Mouse (Mus musculus) embryonic facial prominence, embryonic 11.5 days (tissue): ENCODE results near the gene Slc25a45. TPM values are rescaled to one million over a fixed set of nuclear protein-coding genes. Genes with fewer than 3 reads are reported as not detected.

Experiments
- ATAC-seq: fragments of 200-750 bp; cut with Nextera tagmentation; replicated peaks from 2 replicates; pipeline ENCODE4 v1.8.0; 2017; ENCODE audit warnings: low read depth; ENCODE audit not compliant: insufficient number of reproducible peaks, low FRiP score, low TSS enrichment
- DNase-seq: peaks from one replicate; pipeline ENCODE4 v3.0.0-alpha.2; 2015; ENCODE audit warnings: low spot score
- H3K27ac ChIP-seq: fragments of 300-500 bp; sonication (generic); replicated peaks from 2 replicates; pipeline ENCODE4 v1.5.1; 2014; ENCODE audit warnings: mild to moderate bottlenecking, low read depth, low read length, control low read depth
- H3K27me3 ChIP-seq: fragments of 300-500 bp; sonication (generic); 2 replicates; pipeline ENCODE4 v1.6.1; 2014; ENCODE audit warnings: mild to moderate bottlenecking, low read length, moderate library complexity, mixed read lengths; ENCODE audit not compliant: control insufficient read depth, insufficient read depth
- H3K36me3 ChIP-seq: fragments of 300-500 bp; sonication (generic); replicated peaks from 2 replicates; pipeline ENCODE4 v1.6.1; 2014; ENCODE audit warnings: low read depth, mild to moderate bottlenecking, low read length, moderate library complexity, mixed read lengths; ENCODE audit not compliant: control insufficient read depth, insufficient read depth
- H3K4me1 ChIP-seq: fragments of 300-500 bp; sonication (generic); 2 replicates; pipeline ENCODE4 v1.6.1; 2014; ENCODE audit warnings: low read length, mixed read lengths; ENCODE audit not compliant: control insufficient read depth, insufficient read depth
- H3K4me2 ChIP-seq: fragments of 300-500 bp; sonication (generic); 2 replicates; pipeline ENCODE4 v1.6.1; 2014; ENCODE audit warnings: low read depth, mild to moderate bottlenecking, control low read depth, low read length, moderate library complexity
- H3K4me3 ChIP-seq: fragments of 300-500 bp; sonication (generic); 2 replicates; pipeline ENCODE4 v1.5.1; 2014; ENCODE audit warnings: low read depth, low read length, control low read depth
- H3K9ac ChIP-seq: fragments of 300-500 bp; sonication (generic); replicated peaks from 2 replicates; pipeline ENCODE4 v1.6.1; 2014; ENCODE audit warnings: mild to moderate bottlenecking, control low read depth, low read length
- H3K9me3 ChIP-seq: fragments of 300-500 bp; sonication (generic); replicated peaks from 2 replicates; pipeline ENCODE4 v1.6.1; 2016; ENCODE audit warnings: mild to moderate bottlenecking, low read length, inconsistent platforms, mixed read lengths; ENCODE audit not compliant: control insufficient read depth
- WGBS: fragments of 180-500 bp; shearing (Covaris S2); extraction: QIAGEN DNeasy Blood & Tissue Kit; methylation state at CpG from one replicate; pipeline ENCODE4 v1.1.7; 2014; 5-methylcytosine and 5-hydroxymethylcytosine counted together
- polyA plus RNA-seq: library from polyadenylated mRNA; unstranded; fragments of >200 nt; fragmentation: Nextera tagmentation; extraction: Ambion mirVana; gene quantifications from 2 replicates; pipeline ENCODE4 v1.2.1, GENCODE M21; 2014

Slc25a45 gene
- polyA plus RNA-seq, 1 experiment from 2014 or later = 0.87 TPM

DNA sequence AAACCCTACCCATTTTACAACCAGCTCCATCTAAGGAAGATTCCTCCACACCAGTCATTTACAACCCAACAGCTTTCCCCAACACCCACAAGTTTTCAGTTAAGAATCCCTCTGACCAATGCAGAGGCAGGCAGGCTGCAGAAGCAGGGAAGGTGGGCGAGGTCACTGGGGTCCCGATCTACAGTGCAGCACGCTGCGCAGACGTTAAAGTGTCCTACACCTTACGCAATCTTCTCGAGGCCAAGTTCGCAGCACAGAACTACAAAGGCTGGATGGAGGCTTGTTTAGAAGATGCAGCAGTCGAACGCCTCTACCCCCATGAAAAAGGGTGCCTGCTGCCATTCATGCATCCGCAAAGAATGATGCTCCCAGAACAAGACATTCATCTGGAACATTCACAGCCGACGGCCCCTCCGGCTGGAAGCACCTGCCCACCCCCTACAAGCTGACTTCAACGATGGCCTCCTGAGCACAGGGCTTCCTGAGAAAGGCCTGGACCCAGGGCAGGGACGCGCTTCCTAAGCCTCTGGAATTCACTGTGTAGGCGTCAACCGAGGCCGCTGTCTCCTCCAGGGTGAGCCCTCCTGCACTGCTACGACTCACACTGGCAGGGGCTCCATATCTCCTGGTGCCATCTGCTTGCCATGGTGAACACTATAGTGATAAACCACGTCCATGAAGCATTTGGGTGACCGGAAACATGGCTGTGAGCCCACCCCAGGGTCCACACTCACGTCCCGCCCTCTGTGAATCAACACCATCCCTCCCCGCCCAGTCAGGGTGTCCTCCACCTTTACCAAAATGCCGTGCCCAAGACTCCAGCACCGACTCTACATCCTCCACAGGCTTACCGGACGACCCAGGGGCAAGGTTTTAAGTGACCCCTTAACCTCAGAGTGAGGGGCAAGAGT is 33.6 kb upstream of the Slc25a45 start:
- H3K9ac ChIP-seq = no peak overlapping the region
- no peak for DNase-seq
- no peak overlapping the region for H3K4me3 ChIP-seq
- no peaks in the 10 kb centered on the region for H3K36me3 ChIP-seq
- no peak overlapping the region; the same call in 1 of the 2 replicates for H3K4me2 ChIP-seq
- ATAC-seq = no peak
- WGBS = 86% methylated on average over 30 of the region's 30 CpGs
- no peak overlapping the region for H3K27ac ChIP-seq
- H3K27me3 ChIP-seq = no peaks in the 10 kb centered on the region
- H3K9me3 ChIP-seq = no peaks in the 10 kb centered on the region
- peaks cover 21% of the 10 kb centered on the region for H3K4me1 ChIP-seq

DNA sequence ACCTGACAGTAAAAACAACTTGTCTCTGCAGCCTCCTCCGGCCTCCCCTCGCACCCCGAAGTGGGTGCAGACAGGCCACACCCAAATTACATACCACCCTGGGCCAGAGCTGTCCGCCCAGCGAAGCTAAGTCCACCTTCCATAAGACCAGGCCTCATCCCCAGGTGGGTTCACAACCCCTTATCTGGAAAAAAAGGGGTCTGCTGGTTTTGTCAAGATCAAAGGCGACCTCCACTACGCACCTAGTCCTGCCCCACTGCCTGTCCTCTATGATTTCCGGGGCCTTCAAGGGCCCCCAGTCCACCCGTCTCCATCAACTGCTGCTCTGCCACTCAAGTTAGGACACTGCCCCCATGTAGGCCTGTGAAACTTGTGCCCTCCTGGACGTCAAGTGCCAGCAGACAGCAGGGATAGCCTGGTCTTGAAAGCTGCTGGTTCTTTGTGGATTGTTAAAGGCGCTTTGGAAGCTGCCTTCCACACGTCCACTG is 32.7 kb upstream of the Slc25a45 start:
- WGBS = 78% methylated on average over 12 of the region's 12 CpGs
- Histone ChIP-seq H3K9me3 (no peaks in the 10 kb centered on the region), H3K27ac (peak overlapping the region; percentile 84), H3K4me3 (no peak overlapping the region), H3K9ac (peak overlapping the region; percentile 55; the same call in 1 of the 2 replicates), H3K4me1 (peaks cover 27% of the 10 kb centered on the region), H3K4me2 (peak overlapping the region; percentile 20), H3K27me3 (no peaks in the 10 kb centered on the region), H3K36me3 (no peaks in the 10 kb centered on the region)
- ATAC-seq (no peak), DNase-seq (no peak)

DNA sequence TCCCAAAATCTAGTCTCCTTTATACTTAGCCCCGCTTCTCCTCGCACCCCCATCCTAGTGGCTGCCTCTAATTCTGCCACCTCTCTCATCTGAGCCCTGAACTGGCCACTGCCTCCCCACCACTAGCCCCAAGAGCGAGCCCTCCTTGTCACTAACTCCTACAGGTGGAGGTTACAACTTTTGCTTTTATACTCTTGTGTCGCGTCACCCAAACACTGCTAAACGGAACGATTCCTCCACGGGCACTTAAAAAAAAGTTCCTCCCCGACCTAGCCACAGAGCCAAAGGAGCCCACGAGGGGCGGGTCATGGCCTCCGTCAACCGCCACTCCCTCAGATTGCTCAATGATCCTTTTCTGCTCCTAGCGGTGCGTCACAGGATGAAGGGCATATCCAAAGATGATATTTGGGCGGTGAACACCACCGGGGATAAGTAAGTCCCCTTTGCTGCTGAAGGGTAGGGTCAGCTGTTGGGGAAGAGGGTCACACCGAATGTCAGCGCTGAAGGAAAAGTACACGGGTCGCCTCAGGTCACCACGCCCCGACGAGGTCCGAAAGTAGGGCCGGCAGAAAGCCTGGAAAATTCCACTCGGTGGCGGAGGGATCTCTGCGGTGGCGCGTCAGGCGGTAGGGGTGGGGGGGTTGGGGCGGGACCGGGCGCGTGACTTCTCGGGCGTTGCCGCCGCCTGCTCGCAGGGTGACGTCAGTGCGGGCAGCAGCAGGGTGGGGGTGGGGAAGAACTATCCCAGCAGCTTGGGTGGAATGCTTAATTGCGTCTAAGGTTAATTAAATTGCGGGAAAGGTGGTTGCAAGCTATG is 32.1 kb upstream of the Slc25a45 start:
- ATAC-seq = no peak
- Histone ChIP-seq H3K27ac (peak overlapping the region; percentile 84), H3K4me3 (peak overlapping the region; percentile 30), H3K4me1 (peaks cover 28% of the 10 kb centered on the region), H3K9ac (peak overlapping the region; percentile 55), H3K36me3 (no peaks in the 10 kb centered on the region), H3K4me2 (peak overlapping the region; percentile 61), H3K27me3 (no peaks in the 10 kb centered on the region), H3K9me3 (no peaks in the 10 kb centered on the region)
- DNase-seq = peak; percentile 94
- WGBS = 7% methylated on average over 44 of the region's 45 CpGs

DNA sequence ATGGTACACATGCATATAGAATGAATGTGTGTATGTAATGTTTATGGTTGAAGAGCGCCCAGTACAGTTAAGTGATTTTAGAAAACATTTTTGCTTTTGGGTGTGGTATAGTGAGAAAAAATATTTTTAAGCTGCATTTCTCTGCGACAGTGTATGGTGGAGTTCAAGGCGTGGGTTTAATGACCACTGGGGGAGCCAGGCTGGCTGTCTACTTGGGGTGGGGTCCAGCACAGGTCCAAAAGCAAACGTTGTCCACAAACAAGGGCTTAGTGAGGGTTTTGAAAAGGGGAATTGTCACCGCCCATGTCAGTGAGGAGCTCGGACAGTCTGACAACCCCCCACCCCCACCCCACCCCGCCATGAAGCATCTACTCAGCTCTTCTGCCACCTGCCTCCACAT is 31.5 kb upstream of the Slc25a45 start:
- 0% methylated on average over 7 of the region's 7 CpGs for WGBS
- peak overlapping the region; percentile 74 for H3K27ac ChIP-seq
- DNase-seq (peak; percentile 44), ATAC-seq (peak; percentile 40; the same call in 1 of the 2 replicates)
- peak overlapping the region; percentile 61 for H3K4me2 ChIP-seq
- H3K9ac ChIP-seq = peak overlapping the region; percentile 44
- no peaks in the 10 kb centered on the region for H3K27me3 ChIP-seq
- H3K36me3 ChIP-seq = no peaks in the 10 kb centered on the region
- H3K9me3 ChIP-seq = no peaks in the 10 kb centered on the region
- peaks cover 28% of the 10 kb centered on the region for H3K4me1 ChIP-seq
- H3K4me3 ChIP-seq = peak overlapping the region; percentile 22

DNA sequence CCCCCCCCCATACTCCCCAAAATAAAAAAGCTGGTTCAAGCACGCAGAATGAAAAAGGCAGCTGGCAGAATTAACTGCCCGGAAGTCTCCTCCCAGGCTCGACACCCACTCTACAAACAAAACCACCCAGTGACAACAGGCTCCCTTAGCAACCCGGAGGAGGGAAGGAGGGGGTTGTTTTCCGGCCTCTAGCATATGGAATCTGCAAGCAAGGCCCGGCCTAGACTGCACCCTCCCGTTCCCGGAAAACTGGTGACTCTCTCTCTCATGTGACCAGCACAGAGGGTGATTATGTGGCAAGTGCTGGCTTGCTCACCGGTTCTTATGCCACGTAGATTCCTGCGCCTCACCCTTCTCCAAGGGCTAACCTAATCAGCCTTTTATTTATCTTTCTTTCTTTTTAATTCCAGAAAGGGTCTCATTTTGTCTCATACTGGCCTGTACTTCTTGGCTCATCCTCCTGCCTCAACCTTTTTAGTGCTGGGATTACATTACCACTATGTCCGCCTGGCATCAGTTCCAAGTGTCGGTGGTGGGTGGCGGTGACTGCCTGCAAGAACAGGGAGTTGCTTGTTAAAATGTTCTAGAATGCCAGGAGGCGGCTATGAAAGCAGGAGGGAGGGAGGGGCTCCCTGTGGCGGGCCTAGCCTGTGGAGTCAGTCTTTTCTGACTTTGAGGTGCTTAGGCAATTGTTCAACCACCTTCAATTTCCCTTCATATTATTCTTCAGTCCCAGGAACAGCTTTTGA is 30.9 kb upstream of the Slc25a45 start:
- Histone ChIP-seq H3K4me3 (no peak overlapping the region), H3K36me3 (peaks cover 2% of the 10 kb centered on the region; the same call in 1 of the 2 replicates), H3K27ac (peak overlapping the region; percentile 74), H3K27me3 (no peaks in the 10 kb centered on the region), H3K4me1 (peaks cover 28% of the 10 kb centered on the region), H3K9ac (peak overlapping the region; percentile 33), H3K9me3 (no peaks in the 10 kb centered on the region), H3K4me2 (peak overlapping the region; percentile 61)
- 4% methylated on average over 16 of the region's 16 CpGs for WGBS
- DNase-seq = peak; percentile 87
- peak; percentile 80 for ATAC-seq

DNA sequence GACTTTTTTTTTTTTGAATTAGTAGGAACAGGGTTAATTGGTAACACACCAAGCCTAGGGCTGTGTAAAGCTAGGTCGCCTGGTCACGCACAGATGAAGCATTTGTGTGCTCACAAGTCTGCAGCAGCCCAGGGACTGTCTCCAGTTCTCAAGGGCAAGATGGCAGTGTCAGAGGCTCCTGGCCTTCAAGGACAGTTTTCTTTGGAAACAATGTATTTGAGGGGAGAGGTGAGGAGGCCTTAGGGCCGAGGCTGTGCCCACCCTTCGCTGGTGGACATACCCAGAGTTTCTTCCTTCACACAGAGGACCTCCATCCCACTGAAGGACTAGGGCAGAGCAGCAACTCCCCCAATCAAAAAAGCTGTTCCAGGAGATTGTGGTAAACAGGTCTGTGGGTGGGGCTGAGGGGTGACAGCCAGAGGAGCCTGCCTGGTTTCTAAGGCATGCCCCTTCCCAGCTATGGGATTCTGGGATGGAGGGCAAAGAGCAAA is 30.3 kb upstream of the Slc25a45 start:
- Histone ChIP-seq H3K36me3 (peaks cover 8% of the 10 kb centered on the region), H3K27me3 (no peaks in the 10 kb centered on the region), H3K9me3 (no peaks in the 10 kb centered on the region), H3K9ac (peak overlapping the region; percentile 25), H3K4me2 (0 out of 2 replicates have a peak overlapping the region, but pooled peaks have one; percentile 11), H3K4me1 (peaks cover 28% of the 10 kb centered on the region), H3K4me3 (no peak overlapping the region), H3K27ac (peak overlapping the region; percentile 74)
- DNase-seq (no peak), ATAC-seq (no peak)
- WGBS = 24% methylated on average over 4 of the region's 4 CpGs

DNA sequence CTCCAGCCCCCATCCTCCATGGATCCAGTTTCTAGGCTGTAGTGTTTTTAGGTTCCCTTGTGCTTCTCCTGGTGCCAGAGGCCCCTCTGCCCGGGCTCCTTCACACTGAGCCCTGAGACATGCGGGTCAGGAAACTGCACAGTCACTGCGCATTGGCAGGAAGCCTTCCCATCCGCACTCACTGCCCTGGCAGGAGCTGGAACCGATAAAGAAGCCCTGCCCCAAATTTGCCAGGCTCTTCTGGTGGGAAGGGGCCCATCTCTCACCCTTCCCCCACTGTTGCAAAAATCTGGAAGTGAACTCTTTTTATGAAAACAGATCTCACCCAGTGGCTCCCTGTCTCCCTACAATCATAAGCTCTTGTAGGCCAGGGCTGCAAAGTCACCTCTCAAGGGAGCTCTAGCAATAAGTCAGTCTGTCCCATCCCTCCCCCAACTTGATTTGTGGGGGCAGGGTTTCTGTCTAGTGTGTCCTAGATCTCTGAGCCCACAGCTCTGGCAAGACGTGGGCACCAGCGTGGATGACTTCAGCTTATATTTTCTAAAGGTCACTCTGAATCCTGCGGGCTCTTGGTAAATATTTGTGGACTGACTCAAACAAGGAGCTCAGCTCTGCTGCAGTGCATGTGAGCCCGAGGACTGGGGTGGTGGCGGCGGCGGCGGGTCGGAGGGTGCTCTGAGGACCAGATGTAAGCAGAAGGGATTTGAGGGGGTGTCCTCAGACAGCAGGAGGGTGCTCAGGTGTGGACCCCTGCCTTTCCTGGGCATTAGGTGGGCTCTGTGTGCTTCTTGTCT is 29.4 kb upstream of the Slc25a45 start:
- DNase-seq = peak; percentile 21
- H3K27ac ChIP-seq = peak overlapping the region; percentile 74; the same call in 1 of the 2 replicates
- H3K4me1 ChIP-seq = peaks cover 28% of the 10 kb centered on the region
- 0 out of 2 replicates have a peak overlapping the region, but pooled peaks have one; percentile 2 for H3K4me2 ChIP-seq
- H3K9me3 ChIP-seq = no peaks in the 10 kb centered on the region
- H3K9ac ChIP-seq = peak overlapping the region; percentile 25
- no peak for ATAC-seq
- 37% methylated on average over 14 of the region's 14 CpGs for WGBS
- no peak overlapping the region for H3K4me3 ChIP-seq
- H3K36me3 ChIP-seq = peaks cover 10% of the 10 kb centered on the region
- no peaks in the 10 kb centered on the region for H3K27me3 ChIP-seq
